Mouse (Mus musculus) B cell, adult 67 days (primary cell): ENCODE measurements around the gene Foxr2. TPM values are rescaled to one million over a fixed set of nuclear protein-coding genes. Genes with fewer than 3 reads are reported as not detected.

ENCODE experiments used
- total RNA-seq, 2 experiments: library from RNA; stranded (reverse); gene quantifications; 4 replicates each; pipeline ENCODE4 v1.2.4; 2023

Gene Foxr2
- not detected for total RNA-seq

DNA sequence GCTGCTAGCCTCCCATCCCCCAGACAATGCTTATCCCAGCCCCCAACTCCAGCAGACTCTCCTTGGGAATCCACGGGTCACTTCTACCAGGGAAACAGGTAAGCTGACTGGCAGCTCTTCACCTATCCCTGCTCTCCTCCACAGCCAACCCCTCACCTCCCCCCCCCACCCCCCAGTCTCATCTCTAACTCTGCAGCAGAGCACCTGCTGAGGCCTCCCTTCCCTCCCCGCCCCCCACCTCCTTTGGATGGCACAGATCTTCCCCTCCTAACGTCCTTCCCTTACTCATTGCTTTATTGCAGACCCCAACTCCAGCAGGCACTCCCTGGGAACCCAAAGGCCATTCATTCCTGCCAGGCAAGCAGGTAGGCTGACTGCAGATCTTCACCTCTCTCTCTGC lies at the start of gene Foxr2:
Foxr2 (plus strand) TSS at position 301 of the 400 bp plus-strand sequence.

GRCm38 (mm10) chrX:153139734-153140515 lies 21.3 kb downstream of the Foxr2 start, which contains the start of gene Rragb:
Gene Rragb (plus strand): TSS chrX:153139981.

Other genes with a start within 250 kb of the Foxr2 start
- gene Usp51, start 112.3 kb upstream of the Foxr2 start, total RNA-seq = under 1 TPM in 1 of 2 experiments, not detected in 1; 0.49 TPM
- gene Mageh1, start 81.2 kb upstream of the Foxr2 start, total RNA-seq = under 1 TPM in 1 of 2 experiments, not detected in 1; 0.38 TPM
- gene Rragb, start 21.2 kb downstream of the Foxr2 start, total RNA-seq = 10 to 100 TPM; 10.9 to 13.8 TPM
- 1 to 10 TPM; 3.2 to 6.9 TPM for gene Klf8, start 118.7 kb downstream of the Foxr2 start, total RNA-seq